Mouse (Mus musculus) embryonic facial prominence, embryonic 12.5 days (tissue): Measurements from ENCODE around the gene Flt3. TPM values are rescaled to one million over a fixed set of nuclear protein-coding genes. Genes with fewer than 3 reads are reported as not detected.

ENCODE experiments used
- ATAC-seq: fragments of 200-750 bp; cut with Nextera tagmentation; 2 replicates; pipeline ENCODE4 v1.8.0; 2017; ENCODE audit not compliant: insufficient number of reproducible peaks, insufficient read depth, low FRiP score, low TSS enrichment
- H3K27ac ChIP-seq: fragments of 300-500 bp; sonication (generic); 2 replicates; pipeline ENCODE4 v1.5.1; 2016; ENCODE audit warnings: mild to moderate bottlenecking
- H3K27me3 ChIP-seq: fragments of 300-500 bp; sonication (generic); 2 replicates; pipeline ENCODE4 v1.6.1; 2016; ENCODE audit warnings: mild to moderate bottlenecking, moderate library complexity
- H3K36me3 ChIP-seq: fragments of 300-500 bp; sonication (generic); 2 replicates; pipeline ENCODE4 v1.6.1; 2016; ENCODE audit warnings: mild to moderate bottlenecking
- H3K4me1 ChIP-seq: fragments of 300-500 bp; sonication (generic); 2 replicates; pipeline ENCODE4 v1.6.1; 2016
- H3K4me2 ChIP-seq: fragments of 300-500 bp; sonication (generic); replicated peaks from 2 replicates; pipeline ENCODE4 v1.6.1; 2016; ENCODE audit warnings: mild to moderate bottlenecking, moderate library complexity
- H3K4me3 ChIP-seq: fragments of 300-500 bp; sonication (generic); 2 replicates; pipeline ENCODE4 v1.5.1; 2016; ENCODE audit warnings: mild to moderate bottlenecking
- H3K9ac ChIP-seq: fragments of 300-500 bp; sonication (generic); 2 replicates; pipeline ENCODE4 v1.6.1; 2016; ENCODE audit warnings: mild to moderate bottlenecking, moderate library complexity
- H3K9me3 ChIP-seq: fragments of 300-500 bp; sonication (generic); 2 replicates; pipeline ENCODE4 v1.6.1; 2016; ENCODE audit warnings: mild to moderate bottlenecking, moderate library complexity
- WGBS: fragments of 180-500 bp; shearing (Covaris S2); methylation state at CpG from one replicate; pipeline ENCODE4 v1.1.7; 2016; 5-methylcytosine and 5-hydroxymethylcytosine counted together
- polyA plus RNA-seq: library from polyadenylated mRNA; unstranded; fragments of >200 nt; fragmentation: Nextera tagmentation; extraction: Ambion mirVana; gene quantifications from 2 replicates; pipeline ENCODE4 v1.2.1, GENCODE M21; 2016

Flt3 gene
- polyA plus RNA-seq, 1 experiment from 2014 or later: 0.37 TPM

- Histone ChIP-seq H3K9me3 (no peaks in the 10 kb centered on the region), H3K27ac (no peak overlapping the region), H3K4me3 (no peak overlapping the region), H3K27me3 (no peaks in the 10 kb centered on the region), H3K9ac (no peak overlapping the region), H3K36me3 (0 out of 2 replicates have a peak, but pooled peaks cover 6% of the 10 kb centered on the region), H3K4me1 (peaks cover 37% of the 10 kb centered on the region), H3K4me2 (0 out of 2 replicates have a peak overlapping the region, but pooled peaks have one; percentile 29)
- ATAC-seq: no peak
- WGBS: 92% methylated on average over 8 of the region's 8 CpGs
These were observed 32.6 kb upstream of the Flt3 start for GRCm38 (mm10) chr5:147432927-147433326.

GRCm38 (mm10) chr5:147430936-147431839 lies 30.9 kb upstream of the Flt3 start:
- peak overlapping the region; percentile 61 for H3K4me2 ChIP-seq
- 0 out of 2 replicates have a peak, but pooled peaks cover 6% of the 10 kb centered on the region for H3K36me3 ChIP-seq
- ATAC-seq: peak; percentile 59
- peak overlapping the region; percentile 99 for H3K27ac ChIP-seq
- no peaks in the 10 kb centered on the region for H3K27me3 ChIP-seq
- peak overlapping the region; percentile 97 for H3K9ac ChIP-seq
- H3K4me3 ChIP-seq: peak overlapping the region; percentile 79
- peaks cover 31% of the 10 kb centered on the region for H3K4me1 ChIP-seq
- 1% methylated on average over 62 of the region's 68 CpGs for WGBS
- H3K9me3 ChIP-seq: no peaks in the 10 kb centered on the region

GRCm38 (mm10) chr5:147430361-147430935 lies 30.2 kb upstream of the Flt3 start:
- H3K9me3 ChIP-seq: no peaks in the 10 kb centered on the region
- peak overlapping the region; percentile 99 for H3K27ac ChIP-seq
- H3K9ac ChIP-seq: peak overlapping the region; percentile 97
- WGBS: under 1% methylated on average over 57 of the region's 91 CpGs
- peak overlapping the region; percentile 79 for H3K4me3 ChIP-seq
- peak; percentile 85 for ATAC-seq
- peak overlapping the region; percentile 61 for H3K4me2 ChIP-seq
- H3K4me1 ChIP-seq: peaks cover 27% of the 10 kb centered on the region
- H3K27me3 ChIP-seq: no peaks in the 10 kb centered on the region
- 0 out of 2 replicates have a peak, but pooled peaks cover 6% of the 10 kb centered on the region for H3K36me3 ChIP-seq

GRCm38 (mm10) chr5:147429535-147430305 lies 29.4 kb upstream of the Flt3 start, which contains the start of gene Pan3:
TSS of gene Pan3 (plus strand) at chr5:147430161.
- under 1% methylated on average over 50 of the region's 51 CpGs for WGBS
- peak; percentile 84 for ATAC-seq

GRCm38 (mm10) chr5:147426048-147426805 lies 25.9 kb upstream of the Flt3 start:
- no peak for ATAC-seq
- WGBS: 81% methylated on average over 4 of the region's 4 CpGs
- Histone ChIP-seq H3K9ac (no peak overlapping the region), H3K4me3 (no peak overlapping the region), H3K36me3 (no peaks in the 10 kb centered on the region), H3K9me3 (no peaks in the 10 kb centered on the region), H3K4me2 (no peak overlapping the region), H3K4me1 (peaks cover 4% of the 10 kb centered on the region; the same call in 1 of the 2 replicates), H3K27me3 (no peaks in the 10 kb centered on the region), H3K27ac (no peak overlapping the region)

More at GRCm38 (mm10) chr5:147429535-147430305, 29.4 kb upstream of the Flt3 start, which contains the start of gene Pan3:
- peak within 1 kb of the TSS; percentile 79 for H3K4me3 ChIP-seq
- peak within 1 kb of the TSS; percentile 99 for H3K27ac ChIP-seq
- peak within 1 kb of the TSS; percentile 61 for H3K4me2 ChIP-seq
- no peaks in the 10 kb centered on the region for H3K27me3 ChIP-seq
- peak within 1 kb of the TSS; percentile 97 for H3K9ac ChIP-seq
- no peaks in the 10 kb centered on the region for H3K9me3 ChIP-seq
- H3K4me1 ChIP-seq: peaks cover 20% of the 10 kb centered on the region
- 0 out of 2 replicates have a peak, but pooled peaks cover 6% of the 10 kb centered on the region for H3K36me3 ChIP-seq

- Histone ChIP-seq H3K9ac (no peak overlapping the region), H3K27me3 (no peaks in the 10 kb centered on the region), H3K4me2 (no peak overlapping the region), H3K36me3 (no peaks in the 10 kb centered on the region), H3K9me3 (no peaks in the 10 kb centered on the region), H3K4me1 (no peaks in the 10 kb centered on the region), H3K4me3 (no peak overlapping the region), H3K27ac (no peak overlapping the region)
- ATAC-seq: no peak
- WGBS: 35% methylated on average over 6 of the region's 6 CpGs
These were observed 23.3 kb upstream of the Flt3 start for GRCm38 (mm10) chr5:147423612-147424011.

- 38% methylated on average over 10 of the region's 10 CpGs for WGBS
These were observed 18.3 kb upstream of the Flt3 start for GRCm38 (mm10) chr5:147418394-147419121.

GRCm38 (mm10) chr5:147417986-147418385 lies 17.7 kb upstream of the Flt3 start:
- H3K4me2 ChIP-seq: no peak overlapping the region
- 70% methylated on average over 1 of the region's 1 CpGs for WGBS
- H3K4me1 ChIP-seq: no peaks in the 10 kb centered on the region

More at GRCm38 (mm10) chr5:147418394-147419121, 18.3 kb upstream of the Flt3 start:
- no peaks in the 10 kb centered on the region for H3K4me1 ChIP-seq
- no peaks in the 10 kb centered on the region for H3K9me3 ChIP-seq
- H3K4me3 ChIP-seq: no peak overlapping the region
- H3K4me2 ChIP-seq: no peak overlapping the region
- H3K9ac ChIP-seq: no peak overlapping the region
- no peaks in the 10 kb centered on the region for H3K27me3 ChIP-seq
- H3K36me3 ChIP-seq: no peaks in the 10 kb centered on the region
- ATAC-seq: no peak
- no peak overlapping the region for H3K27ac ChIP-seq

GRCm38 (mm10) chr5:147410585-147410984 lies 10.3 kb upstream of the Flt3 start:
- no peaks in the 10 kb centered on the region for H3K27me3 ChIP-seq
- H3K27ac ChIP-seq: no peak overlapping the region
- H3K36me3 ChIP-seq: no peaks in the 10 kb centered on the region
- H3K4me1 ChIP-seq: peaks cover 4% of the 10 kb centered on the region; the same call in 1 of the 2 replicates
- no peak overlapping the region for H3K4me2 ChIP-seq
- no peak overlapping the region for H3K4me3 ChIP-seq
- no peaks in the 10 kb centered on the region for H3K9me3 ChIP-seq
- ATAC-seq: no peak
- no peak overlapping the region for H3K9ac ChIP-seq
- WGBS: 79% methylated on average over 6 of the region's 6 CpGs

More at GRCm38 (mm10) chr5:147417986-147418385, 17.7 kb upstream of the Flt3 start:
- Histone ChIP-seq H3K27me3 (no peaks in the 10 kb centered on the region), H3K9me3 (no peaks in the 10 kb centered on the region), H3K36me3 (no peaks in the 10 kb centered on the region), H3K9ac (no peak overlapping the region), H3K4me3 (no peak overlapping the region), H3K27ac (no peak overlapping the region)
- ATAC-seq: no peak

- ATAC-seq: no peak
- Histone ChIP-seq H3K4me1 (peaks cover 4% of the 10 kb centered on the region; the same call in 1 of the 2 replicates), H3K27ac (no peak overlapping the region), H3K9ac (no peak overlapping the region), H3K4me3 (no peak overlapping the region), H3K4me2 (0 out of 2 replicates have a peak overlapping the region, but pooled peaks have one; percentile 11), H3K36me3 (no peaks in the 10 kb centered on the region), H3K9me3 (no peaks in the 10 kb centered on the region), H3K27me3 (no peaks in the 10 kb centered on the region)
- 61% methylated on average over 29 of the region's 29 CpGs for WGBS
These were observed 8.4 kb upstream of the Flt3 start for GRCm38 (mm10) chr5:147408731-147409130.
